Mouse (Mus musculus) embryonic facial prominence, embryonic 11.5 days (tissue): ENCODE measurements around the gene Atp8a1. TPM values are rescaled to one million over a fixed set of nuclear protein-coding genes. Genes with fewer than 3 reads are reported as not detected.

Source experiments
- ATAC-seq: fragments of 200-750 bp; cut with Nextera tagmentation; replicated peaks from 2 replicates; pipeline ENCODE4 v1.8.0; 2017; ENCODE audit warnings: low read depth; ENCODE audit not compliant: insufficient number of reproducible peaks, low FRiP score, low TSS enrichment
- DNase-seq: peaks from one replicate; pipeline ENCODE4 v3.0.0-alpha.2; 2015; ENCODE audit warnings: low spot score
- H3K27ac ChIP-seq: fragments of 300-500 bp; sonication (generic); replicated peaks from 2 replicates; pipeline ENCODE4 v1.5.1; 2014; ENCODE audit warnings: mild to moderate bottlenecking, low read depth, low read length, control low read depth
- H3K27me3 ChIP-seq: fragments of 300-500 bp; sonication (generic); 2 replicates; pipeline ENCODE4 v1.6.1; 2014; ENCODE audit warnings: mild to moderate bottlenecking, low read length, moderate library complexity, mixed read lengths; ENCODE audit not compliant: control insufficient read depth, insufficient read depth
- H3K36me3 ChIP-seq: fragments of 300-500 bp; sonication (generic); replicated peaks from 2 replicates; pipeline ENCODE4 v1.6.1; 2014; ENCODE audit warnings: low read depth, mild to moderate bottlenecking, low read length, moderate library complexity, mixed read lengths; ENCODE audit not compliant: control insufficient read depth, insufficient read depth
- H3K4me1 ChIP-seq: fragments of 300-500 bp; sonication (generic); 2 replicates; pipeline ENCODE4 v1.6.1; 2014; ENCODE audit warnings: low read length, mixed read lengths; ENCODE audit not compliant: control insufficient read depth, insufficient read depth
- H3K4me2 ChIP-seq: fragments of 300-500 bp; sonication (generic); 2 replicates; pipeline ENCODE4 v1.6.1; 2014; ENCODE audit warnings: low read depth, mild to moderate bottlenecking, control low read depth, low read length, moderate library complexity
- H3K4me3 ChIP-seq: fragments of 300-500 bp; sonication (generic); 2 replicates; pipeline ENCODE4 v1.5.1; 2014; ENCODE audit warnings: low read depth, low read length, control low read depth
- H3K9ac ChIP-seq: fragments of 300-500 bp; sonication (generic); replicated peaks from 2 replicates; pipeline ENCODE4 v1.6.1; 2014; ENCODE audit warnings: mild to moderate bottlenecking, control low read depth, low read length
- H3K9me3 ChIP-seq: fragments of 300-500 bp; sonication (generic); replicated peaks from 2 replicates; pipeline ENCODE4 v1.6.1; 2016; ENCODE audit warnings: mild to moderate bottlenecking, low read length, inconsistent platforms, mixed read lengths; ENCODE audit not compliant: control insufficient read depth
- WGBS: fragments of 180-500 bp; shearing (Covaris S2); extraction: QIAGEN DNeasy Blood & Tissue Kit; methylation state at CpG from one replicate; pipeline ENCODE4 v1.1.7; 2014; 5-methylcytosine and 5-hydroxymethylcytosine counted together
- polyA plus RNA-seq: library from polyadenylated mRNA; unstranded; fragments of >200 nt; fragmentation: Nextera tagmentation; extraction: Ambion mirVana; gene quantifications from 2 replicates; pipeline ENCODE4 v1.2.1, GENCODE M21; 2014

Atp8a1 gene
- polyA plus RNA-seq, 1 experiment from 2014 or later = 14.9 TPM

GRCm38 (mm10) chr5:67631261-67631660 is 216.0 kb downstream of the Atp8a1 start:
- H3K4me2 ChIP-seq = no peak overlapping the region
- H3K27me3 ChIP-seq = no peaks in the 10 kb centered on the region
- 93% methylated on average over 12 of the region's 12 CpGs for WGBS
- no peak overlapping the region for H3K4me3 ChIP-seq
- H3K27ac ChIP-seq = no peak overlapping the region
- no peaks in the 10 kb centered on the region for H3K36me3 ChIP-seq
- no peak overlapping the region for H3K9ac ChIP-seq
- no peaks in the 10 kb centered on the region; the same call in 1 of the 2 replicates for H3K4me1 ChIP-seq
- no peak for DNase-seq
- ATAC-seq = no peak
- H3K9me3 ChIP-seq = no peaks in the 10 kb centered on the region

GRCm38 (mm10) chr5:67629861-67630260 is 217.4 kb downstream of the Atp8a1 start:
- no peak overlapping the region for H3K9ac ChIP-seq
- no peaks in the 10 kb centered on the region for H3K36me3 ChIP-seq
- WGBS = 92% methylated on average over 6 of the region's 6 CpGs
- H3K27ac ChIP-seq = no peak overlapping the region
- H3K4me3 ChIP-seq = no peak overlapping the region
- no peak overlapping the region for H3K4me2 ChIP-seq
- H3K9me3 ChIP-seq = no peaks in the 10 kb centered on the region
- no peak for ATAC-seq
- no peaks in the 10 kb centered on the region; the same call in 1 of the 2 replicates for H3K4me1 ChIP-seq
- no peaks in the 10 kb centered on the region for H3K27me3 ChIP-seq
- DNase-seq = peak; percentile 31

DNA sequence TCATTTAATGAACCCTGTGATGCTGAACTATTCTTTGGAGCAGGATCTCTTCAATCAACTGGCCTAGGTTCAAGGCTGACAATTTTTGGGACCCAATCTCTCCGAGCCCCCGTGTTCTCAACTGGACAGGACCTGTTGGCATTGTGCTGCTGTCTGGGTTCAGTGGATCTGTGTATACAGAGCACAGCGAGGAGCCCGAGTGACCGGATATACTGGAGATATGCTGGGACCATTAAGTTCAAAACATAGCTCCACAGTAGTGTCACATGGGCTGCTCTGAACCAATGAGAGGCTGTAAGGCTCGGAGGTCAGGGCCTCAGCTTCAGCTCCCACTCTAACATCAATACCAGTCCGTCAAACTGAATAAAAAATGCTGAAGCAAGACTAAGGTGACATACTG is 217.8 kb downstream of the Atp8a1 start:
- WGBS = 80% methylated on average over 7 of the region's 7 CpGs
- H3K36me3 ChIP-seq = no peaks in the 10 kb centered on the region
- H3K9ac ChIP-seq = no peak overlapping the region
- H3K4me1 ChIP-seq = no peaks in the 10 kb centered on the region; the same call in 1 of the 2 replicates
- H3K27me3 ChIP-seq = no peaks in the 10 kb centered on the region
- no peaks in the 10 kb centered on the region for H3K9me3 ChIP-seq
- no peak for DNase-seq
- ATAC-seq = no peak
- H3K27ac ChIP-seq = no peak overlapping the region
- no peak overlapping the region for H3K4me3 ChIP-seq
- no peak overlapping the region for H3K4me2 ChIP-seq

DNA sequence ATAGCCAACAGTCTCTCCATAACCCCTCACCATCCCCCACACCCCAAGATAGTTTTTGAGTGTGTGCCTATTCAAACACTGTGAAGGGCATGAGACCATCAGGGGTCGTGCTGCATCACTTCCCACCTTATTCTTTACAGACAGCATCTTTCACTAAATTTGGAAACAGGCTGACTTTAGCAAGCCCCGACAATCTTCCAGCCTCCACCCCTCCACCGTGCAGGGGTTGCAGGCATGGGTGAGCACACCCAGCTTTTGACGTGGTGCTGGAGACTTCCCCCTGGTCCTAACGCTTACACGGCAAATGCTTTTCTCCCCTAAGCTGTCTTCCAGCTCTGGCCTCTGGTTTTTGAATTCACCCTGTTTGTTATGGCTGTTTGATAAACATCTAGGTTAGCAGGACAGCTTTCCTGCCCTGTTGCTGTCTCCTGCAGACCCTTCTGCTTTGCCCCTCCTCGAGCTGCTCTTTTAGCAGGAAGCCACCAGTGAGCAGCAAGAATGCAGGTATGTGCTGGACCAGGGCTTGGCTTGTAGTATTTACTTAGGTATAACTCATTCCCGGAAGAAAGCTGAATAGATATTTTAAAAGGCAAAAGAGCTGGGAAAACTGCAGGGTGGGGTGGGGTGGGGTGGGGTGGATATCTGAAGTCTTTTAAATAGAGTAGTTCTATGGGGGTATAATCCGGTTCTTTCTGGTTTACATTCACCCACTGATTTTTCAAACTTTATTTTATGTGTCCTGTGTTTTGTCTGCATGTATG is 218.9 kb downstream of the Atp8a1 start:
- Histone ChIP-seq H3K27ac (no peak overlapping the region), H3K4me1 (no peaks in the 10 kb centered on the region), H3K4me3 (no peak overlapping the region), H3K9me3 (no peaks in the 10 kb centered on the region), H3K36me3 (no peaks in the 10 kb centered on the region), H3K27me3 (no peaks in the 10 kb centered on the region), H3K4me2 (no peak overlapping the region), H3K9ac (no peak overlapping the region)
- ATAC-seq = no peak
- 74% methylated on average over 9 of the region's 9 CpGs for WGBS
- DNase-seq = no peak

GRCm38 (mm10) chr5:67621230-67621629 is 226.0 kb downstream of the Atp8a1 start:
- 89% methylated on average over 12 of the region's 12 CpGs for WGBS
- no peak overlapping the region for H3K9ac ChIP-seq
- H3K4me2 ChIP-seq = no peak overlapping the region
- no peaks in the 10 kb centered on the region for H3K36me3 ChIP-seq
- DNase-seq = no peak
- no peaks in the 10 kb centered on the region for H3K27me3 ChIP-seq
- no peak overlapping the region for H3K27ac ChIP-seq
- H3K9me3 ChIP-seq = no peaks in the 10 kb centered on the region
- H3K4me1 ChIP-seq = no peaks in the 10 kb centered on the region
- H3K4me3 ChIP-seq = no peak overlapping the region
- no peak for ATAC-seq

GRCm38 (mm10) chr5:67609520-67609837 is 237.8 kb downstream of the Atp8a1 start:
- Histone ChIP-seq H3K4me3 (peak overlapping the region; percentile 52; the same call in 1 of the 2 replicates), H3K27ac (no peak overlapping the region), H3K4me1 (peaks cover 2% of the 10 kb centered on the region; the same call in 1 of the 2 replicates), H3K9ac (no peak overlapping the region), H3K27me3 (peaks cover 30% of the 10 kb centered on the region), H3K9me3 (no peaks in the 10 kb centered on the region), H3K36me3 (no peaks in the 10 kb centered on the region), H3K4me2 (no peak overlapping the region)
- DNase-seq (no peak), ATAC-seq (no peak)
- 13% methylated on average over 2 of the region's 2 CpGs for WGBS

DNA sequence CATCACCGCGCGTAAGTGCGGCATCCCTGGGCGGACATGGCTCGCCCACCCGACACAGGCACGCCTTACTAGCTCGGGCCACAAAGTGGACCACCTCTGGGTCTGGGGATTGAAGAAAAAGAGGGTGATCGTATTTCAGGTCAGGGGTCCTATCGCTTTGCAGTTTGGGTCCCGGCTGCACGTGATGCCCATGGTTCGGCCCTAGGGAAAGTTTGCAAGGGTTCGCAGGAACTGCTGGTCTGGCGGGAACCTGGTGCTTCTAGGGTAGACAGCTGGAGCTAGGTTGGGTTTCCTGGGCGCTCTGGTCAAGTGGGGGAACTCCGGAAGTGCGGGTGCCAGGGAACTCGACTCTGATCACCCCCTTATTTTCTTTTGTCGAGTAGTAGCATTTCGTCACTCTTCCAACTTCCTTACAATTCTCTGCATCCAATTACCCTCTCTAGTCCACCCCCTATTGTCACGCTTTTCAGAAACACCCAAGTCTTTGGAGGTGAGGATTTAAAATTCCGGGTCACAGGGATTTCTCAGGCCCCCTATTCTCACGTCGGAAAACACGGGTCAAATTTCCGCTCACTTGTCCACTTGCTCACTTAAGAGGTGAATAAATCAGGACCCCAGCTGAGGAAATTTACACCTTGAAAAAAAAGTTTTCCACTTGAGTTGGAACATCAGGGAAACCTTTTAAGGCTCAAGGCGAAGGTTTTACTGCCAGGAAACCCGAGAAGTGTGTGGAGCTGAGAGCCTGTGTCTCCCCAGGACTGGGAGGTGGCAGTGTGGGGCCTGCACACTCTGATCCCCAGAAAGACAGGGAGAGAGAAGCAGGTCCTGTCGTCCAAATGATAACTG is 238.3 kb downstream of the Atp8a1 start:
- Histone ChIP-seq H3K4me1 (peaks cover 2% of the 10 kb centered on the region; the same call in 1 of the 2 replicates), H3K9me3 (no peaks in the 10 kb centered on the region), H3K9ac (peak overlapping the region; percentile 66), H3K27me3 (peaks cover 30% of the 10 kb centered on the region), H3K27ac (no peak overlapping the region), H3K36me3 (no peaks in the 10 kb centered on the region), H3K4me3 (peak overlapping the region; percentile 52), H3K4me2 (peak overlapping the region; percentile 93)
- ATAC-seq (peak; percentile 5; the same call in 1 of the 2 replicates), DNase-seq (peak; percentile 42)
- WGBS = 2% methylated on average over 31 of the region's 31 CpGs
